Mouse (Mus musculus) T-helper 17 cell (primary cell): ENCODE results near the gene Triobp.
"Not testable (repeated sequence)": the region's sequence is repeated elsewhere in the genome, so short reads cannot be mapped to it uniquely, and the experiment has no call there.

Source experiments
- in situ Hi-C, 2 experiments: fragments of 300-600 bp; cut with MboI, MseI; formaldehyde crosslinking; loops; 1 replicate in 1 of 2; 2 replicates in 1 of 2; pipeline ENCODE4 v1.15.1; 2025; ENCODE audit warnings: high pct_unique_total_duplicates in 2 of 2

The Triobp gene

GRCm38 (mm10) chr15:79028237-79028738 is 80.8 kb downstream of the Triobp start, which contains the start of gene H1f0:
Gene H1f0, plus strand, starts transcription at chr15:79028450.
- in situ Hi-C loops: no loop called here

- in situ Hi-C loops: no loop called here
These were observed 81.4 kb downstream of the Triobp start for GRCm38 (mm10) chr15:79028823-79029484.

GRCm38 (mm10) chr15:79029519-79030241 is 82.2 kb downstream of the Triobp start:
- in situ Hi-C loops: no loop called here

GRCm38 (mm10) chr15:79030551-79031435 is 83.3 kb downstream of the Triobp start:
- in situ Hi-C loops: no loop called here

- in situ Hi-C loops: not testable (repeated sequence)
These were observed 84.4 kb downstream of the Triobp start for GRCm38 (mm10) chr15:79031908-79032307.

GRCm38 (mm10) chr15:79037913-79038328 is 90.4 kb downstream of the Triobp start:
- in situ Hi-C loops: loop anchor here in 1 of 2 experiments (5.0 kb wide), 1 partner anchor 34 kb away; no protein-coding TSS in a partner anchor

- in situ Hi-C loops: loop anchor here in 1 of 2 experiments (5.0 kb wide), 1 partner anchor 34 kb away; no protein-coding TSS in a partner anchor
These were observed 90.8 kb downstream of the Triobp start for GRCm38 (mm10) chr15:79038331-79038730.

GRCm38 (mm10) chr15:79038853-79039252 is 91.3 kb downstream of the Triobp start:
- in situ Hi-C loops: loop anchor here in 1 of 2 experiments (5.0 kb wide), 1 partner anchor 33 kb away; no protein-coding TSS in a partner anchor

GRCm38 (mm10) chr15:79040501-79041416 is 93.2 kb downstream of the Triobp start:
- in situ Hi-C loops: no loop called here

- in situ Hi-C loops: no loop called here
These were observed 94.1 kb downstream of the Triobp start, which contains the start of gene Galr3 for GRCm38 (mm10) chr15:79041585-79041984. Gene Galr3, plus strand, starts transcription at chr15:79041885.

GRCm38 (mm10) chr15:79042721-79043491 is 95.4 kb downstream of the Triobp start:
- in situ Hi-C loops: no loop called here

GRCm38 (mm10) chr15:79044837-79045236 is 97.3 kb downstream of the Triobp start:
- in situ Hi-C loops: no loop called here

GRCm38 (mm10) chr15:79048186-79048585 is 100.7 kb downstream of the Triobp start:
- in situ Hi-C loops: no loop called here

- in situ Hi-C loops: no loop called here
These were observed 102.8 kb downstream of the Triobp start for GRCm38 (mm10) chr15:79050160-79050845.

- in situ Hi-C loops: no loop called here
These were observed 103.4 kb downstream of the Triobp start for GRCm38 (mm10) chr15:79050964-79051363.

- in situ Hi-C loops: no loop called here
These were observed 104.2 kb downstream of the Triobp start for GRCm38 (mm10) chr15:79051461-79052360.

GRCm38 (mm10) chr15:79052366-79052765 is 104.8 kb downstream of the Triobp start:
- in situ Hi-C loops: no loop called here
